Mouse (Mus musculus): Measurements from ENCODE around the gene BC051142.

BC051142 gene

GRCm38 (mm10) chr17:34398711-34399393, at the start of gene BC051142:
Gene BC051142, plus strand, starts transcription at chr17:34398820.
- peak; percentile 50 to 74 for DNase-seq

- DNase-seq: peak; percentile 33 to 57
Observed at GRCm38 (mm10) chr17:34349429-34349828, 49.2 kb upstream of the BC051142 start.

GRCm38 (mm10) chr17:34354539-34354938, 44.1 kb upstream of the BC051142 start, which contains the start of gene Btnl2:
Gene Btnl2, plus strand, starts transcription at chr17:34354822.
- no peak for DNase-seq

- DNase-seq: peak in 1 of 2 experiments; percentile 16
Observed at GRCm38 (mm10) chr17:34354940-34355339, 43.7 kb upstream of the BC051142 start.

GRCm38 (mm10) chr17:34362954-34363546, 35.6 kb upstream of the BC051142 start:
- no peak for DNase-seq

- no peak for DNase-seq
Observed at GRCm38 (mm10) chr17:34363676-34364310, 34.8 kb upstream of the BC051142 start.

GRCm38 (mm10) chr17:34365031-34365430, 33.6 kb upstream of the BC051142 start:
- no peak for DNase-seq

GRCm38 (mm10) chr17:34370563-34370962, 28.1 kb upstream of the BC051142 start:
- no peak for DNase-seq

- no peak for DNase-seq
Observed at GRCm38 (mm10) chr17:34373055-34373709, 25.4 kb upstream of the BC051142 start.

GRCm38 (mm10) chr17:34376847-34377246, 21.8 kb upstream of the BC051142 start, which contains the start of gene Btnl1:
Gene Btnl1, plus strand, starts transcription at chr17:34377132.
- DNase-seq: no peak

- no peak for DNase-seq
Observed at GRCm38 (mm10) chr17:34377450-34378209, 21.0 kb upstream of the BC051142 start.

- no peak for DNase-seq
Observed at GRCm38 (mm10) chr17:34378716-34379115, 19.9 kb upstream of the BC051142 start.

GRCm38 (mm10) chr17:34379451-34379850, 19.2 kb upstream of the BC051142 start:
- DNase-seq: no peak

- DNase-seq: no peak
Observed at GRCm38 (mm10) chr17:34381876-34382275, 16.7 kb upstream of the BC051142 start.

GRCm38 (mm10) chr17:34383212-34383611, 15.4 kb upstream of the BC051142 start:
- DNase-seq: no peak

- no peak for DNase-seq
Observed at GRCm38 (mm10) chr17:34384699-34385098, 13.9 kb upstream of the BC051142 start.

- DNase-seq: no peak
Observed at GRCm38 (mm10) chr17:34386656-34387055, 12.0 kb upstream of the BC051142 start.

- no peak for DNase-seq
Observed at GRCm38 (mm10) chr17:34388513-34388912, 10.1 kb upstream of the BC051142 start.

- DNase-seq: no peak
Observed at GRCm38 (mm10) chr17:34391507-34391906, 7.1 kb upstream of the BC051142 start.

GRCm38 (mm10) chr17:34392321-34392720, 6.3 kb upstream of the BC051142 start:
- no peak for DNase-seq

GRCm38 (mm10) chr17:34397357-34397756, 1.3 kb upstream of the BC051142 start:
- no peak for DNase-seq

GRCm38 (mm10) chr17:34398058-34398710, 436 bp upstream of the BC051142 start:
- DNase-seq: peak in 1 of 2 experiments; percentile 29
